ENCODE assay signal across 9 mouse cellular contexts in the genomic region with DNA sequence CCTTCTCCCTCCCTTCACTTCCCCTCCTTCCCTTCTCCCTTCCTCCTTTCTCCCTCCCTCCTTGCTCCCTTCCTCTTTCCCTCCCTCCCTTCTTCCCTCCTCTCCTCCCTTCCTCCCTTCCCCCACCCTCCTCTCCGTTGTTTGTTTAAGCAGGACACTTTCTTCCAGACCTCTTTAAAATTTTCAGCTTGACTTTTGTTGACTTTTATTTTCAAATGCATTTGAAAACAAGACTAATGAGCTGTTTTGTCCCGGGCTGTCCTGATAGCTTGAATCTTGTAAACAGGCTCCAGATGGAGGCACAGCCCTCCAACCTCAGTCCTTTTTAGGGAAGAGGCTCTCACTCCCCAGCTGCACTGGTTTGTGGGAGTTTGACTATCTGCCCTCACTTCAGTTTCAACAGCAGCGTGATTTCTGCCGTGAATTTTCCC.
DNase-seq lines count a peak whose midpoint lies in the region; ATAC-seq lines count a peak whose summit lies in the region.
"Had no signal": no experiment of that assay in that cellular context is flagged by ENCODE, and none has a peak within 500 bp of the region (broad histone marks: within the 10 kb centered on the region; RNA-seq: fewer than 3 reads in every experiment).

No protein-coding gene starts in this region.

- H3K4me3 ChIP-seq in heart, embryonic 11.5 days (ENCODE audit: low read depth, low read length) = no peak overlapping the region
- H3K4me3 ChIP-seq in kidney, embryonic 16.5 days (ENCODE audit: low read length) = no peak overlapping the region
- no peak overlapping the region for H3K4me3 ChIP-seq in forebrain, embryonic 15.5 days

- no peak overlapping the region for H3K4me2 ChIP-seq in heart, embryonic 11.5 days
- H3K4me2 ChIP-seq in kidney, embryonic 16.5 days (replicated peaks; ENCODE audit: low read depth, low read length) = no peak overlapping the region
- no peak overlapping the region for H3K4me2 ChIP-seq in forebrain, embryonic 15.5 days (replicated peaks)

- peaks cover 50% of the 10 kb centered on the region for H3K4me1 ChIP-seq in heart, embryonic 11.5 days (ENCODE audit: control insufficient read depth, insufficient read depth, low read length)
- H3K4me1 ChIP-seq in kidney, embryonic 16.5 days (ENCODE audit: insufficient read depth, low read length) = peaks cover 22% of the 10 kb centered on the region
- no peaks in the 10 kb centered on the region for H3K4me1 ChIP-seq in forebrain, embryonic 15.5 days

- no peak overlapping the region for H3K9ac ChIP-seq in heart, embryonic 11.5 days (ENCODE audit: low read depth, low read length)
- H3K9ac ChIP-seq in kidney, embryonic 16.5 days (replicated peaks; ENCODE audit: low read length) = no peak overlapping the region
- H3K9ac ChIP-seq in forebrain, embryonic 15.5 days (replicated peaks) = no peak overlapping the region

- no peaks in the 10 kb centered on the region for H3K36me3 ChIP-seq in heart, embryonic 11.5 days (ENCODE audit: control insufficient read depth, insufficient read depth, low read length)
- no peaks in the 10 kb centered on the region for H3K36me3 ChIP-seq in kidney, embryonic 16.5 days (ENCODE audit: insufficient read depth, low read length)
- H3K36me3 ChIP-seq in forebrain, embryonic 15.5 days = no peaks in the 10 kb centered on the region

- DNase-seq in heart, adult 11 months = peak; percentile 95
- peak; percentile 27 for DNase-seq in heart, adult 8-10 months (ENCODE audit: low spot score)
- peak; percentile 63 for DNase-seq in lung, postnatal 36 days
- no peak for DNase-seq in right cerebral cortex, postnatal 4 days
- DNase-seq in spleen, adult 12 weeks (ENCODE audit: low spot score) = no peak
- DNase-seq: gastrocnemius, postnatal 36 days had no signal

- H3K9me3 ChIP-seq in heart, embryonic 11.5 days (replicated peaks; ENCODE audit: control insufficient read depth, low read length) = no peaks in the 10 kb centered on the region
- H3K9me3 ChIP-seq in kidney, embryonic 16.5 days (ENCODE audit: low read length) = no peaks in the 10 kb centered on the region
- H3K9me3 ChIP-seq in forebrain, embryonic 15.5 days = no peaks in the 10 kb centered on the region

- ATAC-seq in heart, embryonic 11.5 days (replicated peaks; ENCODE audit: insufficient number of reproducible peaks, low FRiP score, low TSS enrichment) = no peak
- peak; percentile 29; the same call in 1 of the 2 replicates for ATAC-seq in kidney, embryonic 16.5 days (ENCODE audit: low FRiP score, low TSS enrichment)
- ATAC-seq in forebrain, embryonic 15.5 days (replicated peaks) = no peak

- H3K27me3 ChIP-seq in heart, embryonic 11.5 days (ENCODE audit: control insufficient read depth, insufficient read depth, low read length) = peaks cover 3% of the 10 kb centered on the region; the same call in 1 of the 2 replicates
- H3K27me3 ChIP-seq in kidney, embryonic 16.5 days (ENCODE audit: insufficient read depth, low read length) = no peaks in the 10 kb centered on the region
- no peaks in the 10 kb centered on the region for H3K27me3 ChIP-seq in forebrain, embryonic 15.5 days

- no peak overlapping the region for H3K27ac ChIP-seq in heart, embryonic 11.5 days (ENCODE audit: low read depth, low read length)
- peak overlapping the region; percentile 72 for H3K27ac ChIP-seq in kidney, embryonic 16.5 days (ENCODE audit: low read length)
- no peak overlapping the region for H3K27ac ChIP-seq in forebrain, embryonic 15.5 days (replicated peaks)

- 14% methylated on average over 4 of the region's 4 CpGs for WGBS in heart, embryonic 11.5 days (ENCODE audit: insufficient replicate concordance)
- 14% methylated on average over 4 of the region's 4 CpGs for WGBS in kidney, embryonic 16.5 days
- 32% methylated on average over 4 of the region's 4 CpGs for WGBS in forebrain, embryonic 15.5 days

Comparison
In these comparisons a context has a peak if more than half of its experiments do, and no peak if none do; other contexts are left out.
1. DNase-seq: peak in heart, adult 11 months (single experiment), heart, adult 8-10 months (single experiment) and lung, postnatal 36 days (single experiment); none in right cerebral cortex, postnatal 4 days (single experiment) and spleen, adult 12 weeks (single experiment).